Mouse (Mus musculus): ENCODE measurements around the gene Gm21905. TPM values are rescaled to one million over a fixed set of nuclear protein-coding genes. Genes with fewer than 3 reads are reported as not detected.

Gm21905 gene
- total RNA-seq, 2 experiments from 2014 or later: not detected

Other genes with a start within 250 kb of the Gm21905 start
- gene Atp8a1, start 99.0 kb downstream of the Gm21905 start, total RNA-seq (2021): 10 to 100 TPM; 20.1 to 21.2 TPM
- not detected for gene Gm5108, start 4.8 kb downstream of the Gm21905 start, total RNA-seq (2021)
- not detected for gene Grxcr1, start 85.4 kb upstream of the Gm21905 start, total RNA-seq (2021)